Mouse (Mus musculus): Measurements from ENCODE around the gene Gramd1b.

DNA sequence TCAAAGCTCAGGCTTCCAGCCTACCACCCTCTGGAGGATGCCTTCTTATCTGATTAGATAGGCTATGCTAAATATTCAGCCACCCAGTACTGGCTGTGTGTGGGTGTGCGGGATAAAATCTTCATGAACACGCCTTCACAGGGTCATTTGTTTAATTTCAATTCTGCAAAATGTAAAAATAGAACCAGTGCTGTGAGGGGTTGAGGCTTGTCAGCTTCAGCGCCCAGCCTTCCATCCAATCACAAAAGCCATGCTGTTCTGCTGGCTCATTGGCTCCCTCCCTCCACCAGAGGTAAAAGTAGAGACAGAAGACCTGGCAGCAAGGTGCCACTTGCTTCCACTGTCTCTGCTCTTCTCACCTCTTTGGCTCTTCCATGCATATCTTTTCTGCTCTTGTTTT lies 4.3 kb downstream of the Gramd1b start:
- TF ChIP-seq CTCF (IDR thresholded peaks at IDR 0.05; ENCODE audit: borderline replicate concordance, insufficient read depth, low read depth, low read length) (no peak), POLR2A (IDR thresholded peaks at IDR 0.05; ENCODE audit: borderline replicate concordance, insufficient read depth, low read length) (no peak)
